Mouse (Mus musculus): ENCODE data around the gene Brix1.

- TF ChIP-seq CTCF (IDR thresholded peaks at IDR 0.05; ENCODE audit: insufficient read depth, low read length), result 0 out of 2 replicates have a peak, but pooled peaks have one; percentile 4
- no peak for TF ChIP-seq POLR2A (IDR thresholded peaks at IDR 0.05; ENCODE audit: borderline replicate concordance, extremely low read depth, low read depth, low read length)
Measured at GRCm38 (mm10) chr15:10534591-10534990, 48.8 kb upstream of the Brix1 start.

Measured in lung, adult 2 months (tissue).